Mouse (Mus musculus) E14TG2a.4 (cell line): ENCODE measurements around the gene Cog1.

Experiments
- CTCF ChIP-seq: conservative IDR thresholded peaks from 2 replicates; pipeline ENCODE4 v1.5.1; 2014; ENCODE audit warnings: low read length
- POU5F1 ChIP-seq: IDR thresholded peaks from 2 replicates; pipeline ENCODE4 v1.6.1; 2014; ENCODE audit warnings: low read length, borderline replicate concordance

DNA sequence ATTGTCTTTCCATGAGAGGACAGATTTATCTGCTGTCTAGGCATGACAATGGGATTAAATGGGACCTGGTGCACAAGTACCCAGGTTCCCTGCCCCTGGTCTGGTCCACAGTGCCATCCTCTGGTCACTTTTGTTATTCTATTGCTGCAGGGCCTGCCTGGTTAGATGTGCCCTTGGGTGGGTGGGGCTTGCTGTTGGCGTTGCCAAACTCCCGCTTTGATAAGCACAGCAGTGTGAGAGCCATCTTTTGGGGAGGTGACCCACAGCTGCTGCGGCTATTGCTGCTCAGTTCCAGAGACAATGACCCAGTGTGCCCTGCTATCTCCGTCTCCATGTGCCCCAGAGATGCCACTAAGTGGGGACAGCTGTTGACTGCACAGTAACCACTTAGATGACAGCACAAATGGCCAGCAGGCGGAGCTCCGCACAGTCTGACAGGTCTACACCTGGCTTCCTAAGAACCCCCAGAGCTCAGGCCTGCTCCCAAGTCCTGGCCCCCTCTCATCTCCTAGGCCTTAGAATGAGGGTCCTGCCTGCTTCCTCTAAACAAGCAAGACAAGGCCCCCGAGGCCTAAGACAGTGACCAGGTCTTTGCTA lies 66.2 kb downstream of the Cog1 start:
- TF ChIP-seq CTCF (0 out of 2 replicates have a peak, but pooled peaks have one; percentile 12), POU5F1 (no peak)
